8 mouse cellular contexts compared by ENCODE assay signal in the genomic region with DNA sequence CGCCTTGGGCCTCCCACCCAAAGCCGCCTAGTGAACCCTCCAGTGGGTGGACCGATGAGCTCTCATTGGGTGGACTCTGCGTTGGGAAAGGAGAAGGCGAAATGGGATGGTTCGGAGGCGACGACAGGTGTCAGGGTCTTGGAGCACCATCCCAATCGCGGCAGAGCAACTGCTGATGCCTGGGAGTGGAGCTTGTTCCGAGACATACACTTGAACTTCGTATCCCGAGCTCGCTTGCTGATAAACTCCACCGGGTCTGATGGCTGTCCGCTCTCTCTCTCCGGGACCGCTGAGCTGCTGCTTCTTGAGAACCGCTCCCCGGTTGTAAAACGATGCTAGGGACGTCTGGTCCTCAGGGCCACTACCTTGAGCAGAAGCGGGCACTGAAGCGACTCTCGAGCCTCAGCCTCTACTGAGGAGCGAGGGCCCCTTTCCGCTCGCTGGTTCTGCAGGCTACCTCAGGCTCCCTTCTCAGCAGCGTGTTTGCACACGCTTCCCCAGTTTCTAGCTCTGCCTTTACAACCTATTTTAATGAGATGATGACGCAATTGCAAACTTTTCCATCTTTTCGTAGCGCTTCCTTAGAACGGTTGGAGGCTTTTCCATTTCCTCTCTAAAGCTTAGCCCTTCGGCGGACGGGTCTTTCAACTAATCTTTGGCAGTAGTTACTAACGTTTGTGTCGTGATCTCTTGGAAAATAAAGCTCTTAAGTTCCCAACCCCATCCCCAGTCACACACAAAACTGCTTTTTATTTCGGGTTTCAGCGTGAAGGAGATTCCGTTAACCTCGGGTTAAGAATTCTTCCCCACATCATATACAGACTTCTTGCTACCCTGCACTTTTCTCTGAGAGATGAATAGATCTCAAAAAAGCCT. TPM values are rescaled to one million over a fixed set of nuclear protein-coding genes. Genes with fewer than 3 reads are reported as not detected.
DNase-seq lines count a peak whose midpoint lies in the region; ATAC-seq and TF ChIP-seq lines count a peak whose summit lies in the region.

No protein-coding gene starts in this region.

- peak overlapping the region; percentile 95 for H3K27ac ChIP-seq in forebrain, embryonic 14.5 days (ENCODE audit: low read depth, low read length)
- peak overlapping the region; percentile 95 for H3K27ac ChIP-seq in left cerebral cortex, adult 2 months
- H3K27ac ChIP-seq in macrophage, result peak overlapping the region; percentile 90
- peak overlapping the region; percentile 99 for H3K27ac ChIP-seq in stomach, embryonic 15.5 days

- 2% methylated on average over 43 of the region's 43 CpGs for WGBS in forebrain, embryonic 14.5 days
- 0% methylated on average over 43 of the region's 43 CpGs for WGBS in macrophage (ENCODE audit: missing documents)
- WGBS in stomach, embryonic 15.5 days, result 2% methylated on average over 43 of the region's 43 CpGs

- H3K9ac ChIP-seq in forebrain, embryonic 14.5 days (ENCODE audit: low read length), result peak overlapping the region; percentile 75
- peak overlapping the region; percentile 36 for H3K9ac ChIP-seq in stomach, embryonic 15.5 days

- H3K4me1 ChIP-seq in forebrain, embryonic 14.5 days (ENCODE audit: control insufficient read depth, insufficient read depth, low read length), result peaks cover 19% of the 10 kb centered on the region
- peaks cover 15% of the 10 kb centered on the region for H3K4me1 ChIP-seq in stomach, embryonic 15.5 days

- H3K27me3 ChIP-seq in forebrain, embryonic 14.5 days (replicated peaks; ENCODE audit: control insufficient read depth, insufficient read depth, low read length), result no peaks in the 10 kb centered on the region
- H3K27me3 ChIP-seq in stomach, embryonic 15.5 days (replicated peaks), result no peaks in the 10 kb centered on the region

- 0 out of 2 replicates have a peak, but pooled peaks have one; percentile 3 for ATAC-seq in forebrain, embryonic 14.5 days
- no peak; the same call in 1 of the 2 replicates for ATAC-seq in stomach, embryonic 15.5 days (ENCODE audit: insufficient read depth, low FRiP score, low read depth)

- no peaks in the 10 kb centered on the region for H3K36me3 ChIP-seq in forebrain, embryonic 14.5 days (ENCODE audit: control insufficient read depth, insufficient read depth, low read length)
- H3K36me3 ChIP-seq in macrophage (ENCODE audit: inconsistent target), result no peaks in the 10 kb centered on the region
- H3K36me3 ChIP-seq in stomach, embryonic 15.5 days, result no peaks in the 10 kb centered on the region

- H3K4me2 ChIP-seq in forebrain, embryonic 14.5 days (ENCODE audit: low read length), result peak overlapping the region; percentile 88
- peak overlapping the region; percentile 86 for H3K4me2 ChIP-seq in stomach, embryonic 15.5 days

- H3K79me2 ChIP-seq in macrophage (ENCODE audit: inconsistent target), result peaks cover 36% of the 10 kb centered on the region

- no peak for TF ChIP-seq CTCF in left cerebral cortex, adult 2 months (IDR thresholded peaks at IDR 0.05)

- H3K4me3 ChIP-seq in forebrain, embryonic 14.5 days (ENCODE audit: low read depth, low read length), result peak overlapping the region; percentile 89
- peak overlapping the region; percentile 65 for H3K4me3 ChIP-seq in left cerebral cortex, adult 2 months
- H3K4me3 ChIP-seq in macrophage (ENCODE audit: inconsistent target), result peak overlapping the region; percentile 80
- H3K4me3 ChIP-seq in stomach, embryonic 15.5 days (replicated peaks), result peak overlapping the region; percentile 97

- peak; percentile 59 for DNase-seq in retina, embryonic 14.5 days (ENCODE audit: low spot score)
- no peak for DNase-seq in retina, postnatal 1 day
- peak; percentile 26 for DNase-seq in adrenal gland, postnatal 25 days
- peak; percentile 69 for DNase-seq in forebrain, embryonic 14.5 days (ENCODE audit: low spot score)
- DNase-seq in left cerebral cortex, adult 2 months (ENCODE audit: extremely low spot score in 1 of 2, low spot score in 2 of 2), result peak; percentile 28 to 47
- DNase-seq in cerebellum, postnatal 14 days, result no peak

- intact Hi-C loops in left cerebral cortex, adult 2 months (cut with DNase I), result loop anchor here (1.0 to 2.0 kb wide), 2 partner anchors 14 to 77 kb away; a partner anchor contains a TSS

- no peaks in the 10 kb centered on the region for H3K9me3 ChIP-seq in forebrain, embryonic 14.5 days (replicated peaks; ENCODE audit: control insufficient read depth, low read length)
- H3K9me3 ChIP-seq in stomach, embryonic 15.5 days, result no peaks in the 10 kb centered on the region

RNA-seq across cellular contexts. Expression of a gene that starts 1.1 kb away (rescaled TPM):
- total RNA-seq in adrenal gland, postnatal 25 days (2021), result 78.7 and 96.2 TPM in 2 replicates
- 12.0 and 12.3 TPM in 2 replicates for polyA plus RNA-seq in forebrain, embryonic 14.5 days (2014; fragmentation: Nextera tagmentation; extraction: Ambion mirVana)
- 10 to 100 TPM; 43.3 to 46.3 TPM for total RNA-seq in left cerebral cortex, adult 2 months (2021)
- 100 to 1,000 TPM in 10 of 26 experiments, 10 to 100 TPM in 16; 71.5 to 154 (median 97.6) TPM for total RNA-seq in macrophage (2018; cell fraction: chromatin; rRNA removed)
- total RNA-seq in macrophage (2018; cell fraction: cytosol; rRNA removed), result 10 to 100 TPM; 15.5 to 21.5 (median 18.2) TPM
- 100 to 1,000 TPM in 9 of 26 experiments, 10 to 100 TPM in 17; 54.9 to 146 (median 94.1) TPM for total RNA-seq in macrophage (2018; cell fraction: nucleus; rRNA removed)
- polyA plus RNA-seq in macrophage (2018), result 16.2 to 24.8 TPM (median 23.2 TPM) in 3 replicates
- polyA plus RNA-seq in stomach, embryonic 15.5 days (2015; fragmentation: Nextera tagmentation; extraction: Ambion mirVana), result 15.8 and 15.9 TPM in 2 replicates

RNA-seq across cellular contexts. Expression of a gene that starts 13.7 kb away (rescaled TPM):
- total RNA-seq in adrenal gland, postnatal 25 days (2021), result 21.6 and 22.9 TPM in 2 replicates
- 6.7 and 9.2 TPM in 2 replicates for polyA plus RNA-seq in forebrain, embryonic 14.5 days (2014; fragmentation: Nextera tagmentation; extraction: Ambion mirVana)
- 10 to 100 TPM; 21.7 to 22.4 TPM for total RNA-seq in left cerebral cortex, adult 2 months (2021)
- total RNA-seq in macrophage (2018; cell fraction: chromatin; rRNA removed), result 100 to 1,000 TPM in 8 of 26 experiments, 10 to 100 TPM in 18; 43.2 to 234 (median 67.2) TPM
- 10 to 100 TPM; 20.1 to 45.4 (median 27.3) TPM for total RNA-seq in macrophage (2018; cell fraction: cytosol; rRNA removed)
- total RNA-seq in macrophage (2018; cell fraction: nucleus; rRNA removed), result 100 to 1,000 TPM in 3 of 26 experiments, 10 to 100 TPM in 23; 37.0 to 129 (median 58.1) TPM
- polyA plus RNA-seq in macrophage (2018), result 10.2 to 14.7 TPM (median 11.2 TPM) in 3 replicates
- 14.5 and 20.5 TPM in 2 replicates for polyA plus RNA-seq in stomach, embryonic 15.5 days (2015; fragmentation: Nextera tagmentation; extraction: Ambion mirVana)

Comparison
In these comparisons a context has a peak if more than half of its experiments do, and no peak if none do; other contexts are left out.
1. DNase-seq: peak in retina, embryonic 14.5 days (single experiment), adrenal gland, postnatal 25 days (single experiment), forebrain, embryonic 14.5 days (single experiment) and left cerebral cortex, adult 2 months (2 of 2); none in retina, postnatal 1 day (single experiment) and cerebellum, postnatal 14 days (0 of 2).
2. Peak in every context shown above with its lines, with median percentiles within 50 percentile points of each other: H3K27ac ChIP-seq and H3K4me3 ChIP-seq.